Mouse (Mus musculus) layer of hippocampus, adult 9-11 months (tissue): ENCODE measurements at regions not wholly inside any gene's neighbourhood (a gene's known extent, or its start where the extent isn't known, plus 50 kb on each side); places are given as distances from the start of the nearest gene placed in this dataset.

ENCODE experiments used
- DNase-seq: peaks from one replicate; pipeline ENCODE4 v3.0.0; 2022

- no peak for DNase-seq
Measured at GRCm38 (mm10) chr8:5601116-5601515, 496.0 kb upstream of the Slc10a2 start.

GRCm38 (mm10) chr8:5591571-5591970 lies 486.4 kb upstream of the Slc10a2 start:
- DNase-seq, result peak; percentile 72
